Mouse (Mus musculus) adrenal gland, adult 8-10 months (tissue): ENCODE measurements around the gene Slc16a13. TPM values are rescaled to one million over a fixed set of nuclear protein-coding genes. Genes with fewer than 3 reads are reported as not detected.
"Not testable (repeated sequence)": the region's sequence is repeated elsewhere in the genome, so short reads cannot be mapped to it uniquely, and the experiment has no call there.

ENCODE experiments used
- DNase-seq: peaks from one replicate; pipeline ENCODE4 v3.0.0; 2022
- microRNA-seq, 2 experiments: library from miRNA; unstranded; fragments of <30 nt; microRNA quantifications; one replicate each; pipeline ENCODE4 v1.2.0; 2022
- total RNA-seq, 4 experiments: library from RNA; stranded (reverse); gene quantifications; 2 replicates each; pipeline ENCODE4 v1.2.4; 2022

The Slc16a13 gene
- total RNA-seq, 4 experiments from 2014 or later = 4.4 to 9.4 (median 6.6) TPM

DNA sequence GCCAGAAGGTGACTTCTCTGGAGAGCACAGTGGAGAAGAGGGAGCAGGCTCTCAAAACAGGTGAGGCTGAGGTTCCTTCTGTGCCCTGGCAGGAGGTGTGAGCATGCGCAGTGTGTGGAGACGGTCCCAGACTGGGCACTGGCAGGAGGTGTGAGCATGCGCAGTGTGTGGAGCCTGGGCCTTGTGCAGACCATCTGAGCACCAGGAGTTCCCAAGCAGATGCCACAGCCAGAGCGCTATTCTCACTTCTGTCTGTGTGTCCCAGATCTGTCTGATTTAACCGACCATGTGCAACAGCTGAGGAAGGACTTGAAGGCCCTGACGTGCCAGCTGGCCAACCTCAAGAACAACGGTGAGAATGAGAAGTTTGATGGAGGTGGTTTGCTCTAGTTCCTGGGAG lies 51.4 kb downstream of the Slc16a13 start:
- DNase-seq = not testable (repeated sequence)

DNA sequence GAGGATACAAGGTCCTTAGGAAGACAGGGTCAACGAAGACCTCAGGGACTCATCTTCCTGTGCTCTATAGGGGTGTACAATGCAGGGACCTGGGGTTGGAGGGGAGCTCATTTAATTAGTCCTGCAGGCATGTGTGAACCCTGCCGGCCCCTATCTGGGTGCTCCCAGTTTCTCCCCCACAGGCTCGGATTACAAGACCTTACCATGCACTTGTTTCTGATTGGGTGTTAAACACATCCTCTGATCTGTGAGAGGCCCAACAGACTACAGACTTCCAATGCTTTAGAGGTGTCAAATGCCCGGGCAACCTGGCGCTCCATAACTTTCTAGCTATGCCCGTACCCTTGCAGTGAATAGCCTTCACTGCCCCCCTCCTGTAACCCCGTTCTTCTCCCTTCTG lies 52.7 kb downstream of the Slc16a13 start:
- DNase-seq = no peak

Small RNA genes within 50 kb of the gene (microRNA-seq; reads per million reads assigned to microRNA genes)
- 559 to 849 reads per million in 2 experiments for gene Mir195a
- 0 reads per million in 2 experiments for gene Mir497
- gene Mir497b = 0 reads per million in 2 experiments

Other genes with a start within 250 kb of the Slc16a13 start
- gene Ctdnep1, start 239.9 kb downstream of the Slc16a13 start, total RNA-seq = 100 to 1,000 TPM; 109 to 125 (median 120) TPM
- 10 to 100 TPM; 56.9 to 87.4 (median 73.6) TPM for gene Elp5, start 238.5 kb downstream of the Slc16a13 start, total RNA-seq
- gene Gabarap, start 229.9 kb downstream of the Slc16a13 start, total RNA-seq = 100 to 1,000 TPM; 369 to 430 (median 397) TPM
- gene Phf23, start 225.3 kb downstream of the Slc16a13 start, total RNA-seq = 10 to 100 TPM; 55.7 to 61.0 (median 58.4) TPM
- 10 to 100 TPM; 13.4 to 27.1 (median 20.5) TPM for gene Dvl2, start 220.5 kb downstream of the Slc16a13 start, total RNA-seq
- gene Acadvl, start 205.7 kb downstream of the Slc16a13 start, total RNA-seq = 100 to 1,000 TPM; 323 to 415 (median 392) TPM
- gene Dlg4, start 204.1 kb downstream of the Slc16a13 start, total RNA-seq = 10 to 100 TPM; 25.7 to 65.4 (median 45.9) TPM
- under 1 TPM in 3 of 4 experiments, not detected in 1; 0.31 to 0.75 (median 0.38) TPM for gene Asgr1, start 167.0 kb downstream of the Slc16a13 start, total RNA-seq
- 1 to 10 TPM in 2 of 4 experiments, under 1 TPM in 2; 0.62 to 2.9 (median 1.1) TPM for gene Asgr2, start 128.4 kb downstream of the Slc16a13 start, total RNA-seq
- 1 to 10 TPM; 3.1 to 6.9 (median 4.2) TPM for gene Mgl2, start 90.7 kb downstream of the Slc16a13 start, total RNA-seq
- 1 to 10 TPM; 3.3 to 7.3 (median 5.4) TPM for gene Clec10a, start 64.9 kb downstream of the Slc16a13 start, total RNA-seq
- gene Slc16a11, start 8.3 kb downstream of the Slc16a13 start, total RNA-seq = 1 to 10 TPM in 2 of 4 experiments, under 1 TPM in 2; 0.23 to 2.0 (median 0.86) TPM
- 10 to 100 TPM in 2 of 4 experiments, 1 to 10 TPM in 2; 6.4 to 25.1 (median 10.5) TPM for gene Bcl6b, start 8.7 kb upstream of the Slc16a13 start, total RNA-seq
- 10 to 100 TPM; 38.2 to 52.6 (median 44.5) TPM for gene 0610010K14Rik, start 16.9 kb upstream of the Slc16a13 start, total RNA-seq
- gene Gm21988, start 18.8 kb upstream of the Slc16a13 start, total RNA-seq = 1 to 10 TPM; 3.9 to 6.7 (median 5.3) TPM
- gene Rnasek, start 18.8 kb upstream of the Slc16a13 start, total RNA-seq = 100 to 1,000 TPM; 152 to 326 (median 207) TPM
- gene Alox12, start 34.3 kb upstream of the Slc16a13 start, total RNA-seq = 1 to 10 TPM; 1.0 to 2.1 (median 1.7) TPM
- gene Alox12e, start 101.6 kb upstream of the Slc16a13 start, total RNA-seq = not detected
- 1 to 10 TPM in 3 of 4 experiments, under 1 TPM in 1; 0.91 to 4.7 (median 3.3) TPM for gene Alox15, start 131.0 kb upstream of the Slc16a13 start, total RNA-seq
- 10 to 100 TPM; 24.2 to 29.9 (median 28.2) TPM for gene Pelp1, start 189.0 kb upstream of the Slc16a13 start, total RNA-seq
- 10 to 100 TPM; 22.0 to 51.3 (median 33.9) TPM for gene Arrb2, start 211.6 kb upstream of the Slc16a13 start, total RNA-seq
- gene Med11, start 230.9 kb upstream of the Slc16a13 start, total RNA-seq = 10 to 100 TPM; 23.4 to 24.4 (median 24.2) TPM
- 1 to 10 TPM; 1.7 to 4.3 (median 3.0) TPM for gene Zmynd15, start 238.4 kb upstream of the Slc16a13 start, total RNA-seq
- 10 to 100 TPM in 3 of 4 experiments, 1 to 10 TPM in 1; 9.4 to 18.2 (median 16.1) TPM for gene Cxcl16, start 238.9 kb upstream of the Slc16a13 start, total RNA-seq